Mouse (Mus musculus) liver, adult 2 months (tissue): Measurements from ENCODE around the gene Ermp1. TPM values are rescaled to one million over a fixed set of nuclear protein-coding genes. Genes with fewer than 3 reads are reported as not detected.

Experiments
- DNase-seq: peaks from one replicate; pipeline ENCODE4 v3.0.0-alpha.2; 2011; ENCODE audit warnings: low read depth, low spot score; ENCODE audit errors: extremely low read depth
- H3K27ac ChIP-seq: fragments of 200-500 bp; replicated peaks from 2 replicates; pipeline ENCODE4 v1.5.1; 2012; ENCODE audit warnings: low read depth, mild to moderate bottlenecking, control low read depth, inconsistent platforms, low read length; ENCODE audit not compliant: insufficient read depth
- H3K27me3 ChIP-seq: fragments of 200-500 bp; 2 replicates; pipeline ENCODE4 v1.6.1; 2012; ENCODE audit warnings: mild to moderate bottlenecking, moderate library complexity, low read length, inconsistent platforms; ENCODE audit not compliant: control insufficient read depth, insufficient read depth
- H3K36me3 ChIP-seq: fragments of 200-500 bp; 2 replicates; pipeline ENCODE4 v1.6.1; 2012; ENCODE audit warnings: low read length, inconsistent platforms; ENCODE audit not compliant: control insufficient read depth, insufficient read depth
- H3K4me1 ChIP-seq: fragments of 200-500 bp; 2 replicates; pipeline ENCODE4 v1.6.1; 2011; ENCODE audit warnings: low read length; ENCODE audit not compliant: control insufficient read depth, insufficient read depth
- H3K4me3 ChIP-seq: fragments of 200-500 bp; 2 replicates; pipeline ENCODE4 v1.5.1; 2011; ENCODE audit warnings: low read depth, mild to moderate bottlenecking, control low read depth, low read length, moderate library complexity; ENCODE audit not compliant: insufficient read depth
- H3K79me2 ChIP-seq: fragments of 200-500 bp; 2 replicates; pipeline ENCODE4 v1.6.1; 2012; ENCODE audit warnings: inconsistent platforms, mild to moderate bottlenecking, low read length, moderate library complexity; ENCODE audit not compliant: control insufficient read depth, insufficient read depth
- H3K9ac ChIP-seq: fragments of 200-500 bp; 2 replicates; pipeline ENCODE4 v1.6.1; 2012; ENCODE audit warnings: low read depth, mild to moderate bottlenecking, control low read depth, inconsistent platforms, low read length
- CTCF ChIP-seq: fragments of 200-500 bp; IDR thresholded peaks from 2 replicates; pipeline ENCODE4 v1.5.1; 2011; ENCODE audit warnings: low read depth, low read length, control low read depth
- POLR2A ChIP-seq: fragments of 200-500 bp; IDR thresholded peaks from 2 replicates; pipeline ENCODE4 v1.6.1; 2011; ENCODE audit warnings: low read length, control low read depth; ENCODE audit not compliant: insufficient read depth; ENCODE audit errors: extremely low read depth
- WGBS: fragments of 180-500 bp; shearing (Covaris S2); methylation state at CpG from one replicate; pipeline ENCODE4 v1.1.7; 2018; 5-methylcytosine and 5-hydroxymethylcytosine counted together
- polyA plus RNA-seq: library from polyadenylated mRNA; depleted of rRNA; stranded (reverse); fragments of >200 nt; gene quantifications from 2 replicates; pipeline ENCODE4 v1.2.3, GENCODE M21; 2012; rRNA removed
- total RNA-seq: library from RNA; depleted of rRNA; stranded (reverse); fragments of >200 nt; gene quantifications from 2 replicates; pipeline ENCODE4 v1.2.3, GENCODE M21; 2014; rRNA removed

The Ermp1 gene
- total and polyA plus RNA-seq, 2 experiments, result 8.5 to 16.3 TPM

- WGBS, result 79% methylated on average over 6 of the region's 6 CpGs
- no peaks in the 10 kb centered on the region for H3K79me2 ChIP-seq
- H3K27me3 ChIP-seq, result no peaks in the 10 kb centered on the region
- TF ChIP-seq POLR2A (no peak), CTCF (no peak)
- peaks cover 50% of the 10 kb centered on the region for H3K36me3 ChIP-seq
- H3K27ac ChIP-seq, result no peak overlapping the region
- no peak overlapping the region for H3K4me3 ChIP-seq
- DNase-seq, result no peak
- H3K9ac ChIP-seq, result no peak overlapping the region
- H3K4me1 ChIP-seq, result no peaks in the 10 kb centered on the region
These were observed 64.5 kb downstream of the Ermp1 start for GRCm38 (mm10) chr19:29583734-29584133.

- Histone ChIP-seq H3K79me2 (no peaks in the 10 kb centered on the region), H3K27ac (no peak overlapping the region), H3K4me3 (no peak overlapping the region), H3K36me3 (peaks cover 48% of the 10 kb centered on the region), H3K4me1 (no peaks in the 10 kb centered on the region), H3K9ac (no peak overlapping the region), H3K27me3 (no peaks in the 10 kb centered on the region)
- TF ChIP-seq POLR2A (no peak), CTCF (no peak)
- WGBS, result 91% methylated on average over 2 of the region's 2 CpGs
- no peak for DNase-seq
These were observed 65.8 kb downstream of the Ermp1 start for GRCm38 (mm10) chr19:29582439-29582838.

GRCm38 (mm10) chr19:29566512-29566911 lies 81.7 kb downstream of the Ermp1 start:
- Histone ChIP-seq H3K4me1 (peaks cover 8% of the 10 kb centered on the region; the same call in 1 of the 2 replicates), H3K9ac (no peak overlapping the region), H3K4me3 (no peak overlapping the region), H3K27ac (no peak overlapping the region), H3K79me2 (no peaks in the 10 kb centered on the region; the same call in 1 of the 2 replicates), H3K36me3 (peaks cover 21% of the 10 kb centered on the region), H3K27me3 (no peaks in the 10 kb centered on the region)
- DNase-seq, result no peak
- no peak for TF ChIP-seq POLR2A
- TF ChIP-seq CTCF, result no peak
- WGBS, result 81% methylated on average over 1 of the region's 1 CpGs

- no peak overlapping the region for H3K4me3 ChIP-seq
- peaks cover 4% of the 10 kb centered on the region; the same call in 1 of the 2 replicates for H3K36me3 ChIP-seq
- no peaks in the 10 kb centered on the region for H3K27me3 ChIP-seq
- TF ChIP-seq POLR2A, result no peak
- TF ChIP-seq CTCF, result peak; percentile 28; the same call in 1 of the 2 replicates
- H3K27ac ChIP-seq, result peak overlapping the region; percentile 37
- 33% methylated on average over 7 of the region's 7 CpGs for WGBS
- peaks cover 5% of the 10 kb centered on the region; the same call in 1 of the 2 replicates for H3K79me2 ChIP-seq
- H3K9ac ChIP-seq, result no peak overlapping the region
- DNase-seq, result peak; percentile 67
- H3K4me1 ChIP-seq, result peaks cover 12% of the 10 kb centered on the region; the same call in 1 of the 2 replicates
These were observed 84.9 kb downstream of the Ermp1 start for GRCm38 (mm10) chr19:29563258-29563779.

GRCm38 (mm10) chr19:29562603-29563002 lies 85.6 kb downstream of the Ermp1 start:
- Histone ChIP-seq H3K4me1 (peaks cover 12% of the 10 kb centered on the region; the same call in 1 of the 2 replicates), H3K4me3 (no peak overlapping the region), H3K36me3 (peaks cover 2% of the 10 kb centered on the region; the same call in 1 of the 2 replicates), H3K79me2 (peaks cover 5% of the 10 kb centered on the region; the same call in 1 of the 2 replicates), H3K27ac (no peak overlapping the region), H3K27me3 (no peaks in the 10 kb centered on the region), H3K9ac (no peak overlapping the region)
- no peak for TF ChIP-seq CTCF
- peak; percentile 92 for DNase-seq
- WGBS, result 23% methylated on average over 3 of the region's 3 CpGs

- Histone ChIP-seq H3K79me2 (peaks cover 5% of the 10 kb centered on the region; the same call in 1 of the 2 replicates), H3K9ac (no peak overlapping the region), H3K4me3 (no peak overlapping the region), H3K27ac (peak overlapping the region; percentile 41; the same call in 1 of the 2 replicates), H3K36me3 (peaks cover 2% of the 10 kb centered on the region; the same call in 1 of the 2 replicates), H3K4me1 (peaks cover 15% of the 10 kb centered on the region; the same call in 1 of the 2 replicates), H3K27me3 (no peaks in the 10 kb centered on the region)
- TF ChIP-seq CTCF, result no peak
- no peak for TF ChIP-seq POLR2A
- WGBS, result 63% methylated on average over 4 of the region's 4 CpGs
- no peak for DNase-seq
These were observed 86.0 kb downstream of the Ermp1 start for GRCm38 (mm10) chr19:29562166-29562565.

Other genes starting within 250 kb of the Ermp1 start
- 0.13 and 0.18 TPM in 2 replicates for gene Pdcd1lg2, start 237.5 kb downstream of the Ermp1 start, total RNA-seq
- gene Pdcd1lg2, start 237.5 kb downstream of the Ermp1 start, polyA plus RNA-seq, result 0.05 and 0.11 TPM in 2 replicates
- 39.3 and 41.5 TPM in 2 replicates for gene Ric1, start 126.1 kb downstream of the Ermp1 start, total RNA-seq
- gene Ric1, start 126.1 kb downstream of the Ermp1 start, polyA plus RNA-seq, result 4.7 and 5.4 TPM in 2 replicates
- gene Mlana, start 49.4 kb upstream of the Ermp1 start, total RNA-seq, result not detected in 2 replicates
- not detected in 2 replicates for gene Mlana, start 49.4 kb upstream of the Ermp1 start, polyA plus RNA-seq
- gene 9930021J03Rik, start 157.6 kb upstream of the Ermp1 start, total RNA-seq, result 8.8 and 9.7 TPM in 2 replicates
- gene 9930021J03Rik, start 157.6 kb upstream of the Ermp1 start, polyA plus RNA-seq, result 3.2 and 4.3 TPM in 2 replicates
- 8.6 and 11.1 TPM in 2 replicates for gene Ranbp6, start 164.6 kb upstream of the Ermp1 start, total RNA-seq
- gene Ranbp6, start 164.6 kb upstream of the Ermp1 start, polyA plus RNA-seq, result 1.6 and 1.8 TPM in 2 replicates